Mouse (Mus musculus): ENCODE data around the gene Tbxas1.

Gene Tbxas1

DNA sequence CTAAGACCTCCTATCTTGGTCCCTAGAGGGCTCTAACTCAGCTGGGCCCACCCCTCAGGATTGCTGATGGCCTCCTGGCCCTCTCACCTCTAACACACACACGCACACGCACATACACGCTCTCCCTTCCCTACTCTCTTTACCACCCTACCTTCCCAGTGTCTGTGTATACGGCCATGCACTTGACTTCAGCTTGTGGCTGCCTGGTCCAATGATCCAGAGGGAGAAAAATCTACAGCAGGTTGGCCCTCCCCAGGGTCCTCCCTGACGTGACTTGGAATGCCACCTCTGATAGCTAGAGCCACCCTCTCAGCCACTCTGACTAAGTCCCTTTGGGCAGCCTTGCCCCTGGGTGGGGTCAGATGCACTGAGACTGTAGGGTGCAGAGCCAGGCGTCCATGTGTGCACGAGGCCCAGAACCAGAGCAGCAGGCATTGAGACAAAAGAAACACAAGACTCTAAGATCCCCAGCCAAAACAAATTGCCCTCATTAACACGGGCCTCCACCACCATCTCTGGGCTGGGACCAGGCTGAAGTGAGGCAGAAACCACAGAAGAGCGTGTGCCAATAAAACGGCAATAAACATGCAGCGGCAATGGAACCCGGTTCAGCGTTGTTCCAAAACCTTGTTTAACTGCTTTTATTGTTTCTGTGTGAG lies 179.1 kb downstream of the Tbxas1 start:
- DNase-seq: peak; percentile 26 to 37

DNA sequence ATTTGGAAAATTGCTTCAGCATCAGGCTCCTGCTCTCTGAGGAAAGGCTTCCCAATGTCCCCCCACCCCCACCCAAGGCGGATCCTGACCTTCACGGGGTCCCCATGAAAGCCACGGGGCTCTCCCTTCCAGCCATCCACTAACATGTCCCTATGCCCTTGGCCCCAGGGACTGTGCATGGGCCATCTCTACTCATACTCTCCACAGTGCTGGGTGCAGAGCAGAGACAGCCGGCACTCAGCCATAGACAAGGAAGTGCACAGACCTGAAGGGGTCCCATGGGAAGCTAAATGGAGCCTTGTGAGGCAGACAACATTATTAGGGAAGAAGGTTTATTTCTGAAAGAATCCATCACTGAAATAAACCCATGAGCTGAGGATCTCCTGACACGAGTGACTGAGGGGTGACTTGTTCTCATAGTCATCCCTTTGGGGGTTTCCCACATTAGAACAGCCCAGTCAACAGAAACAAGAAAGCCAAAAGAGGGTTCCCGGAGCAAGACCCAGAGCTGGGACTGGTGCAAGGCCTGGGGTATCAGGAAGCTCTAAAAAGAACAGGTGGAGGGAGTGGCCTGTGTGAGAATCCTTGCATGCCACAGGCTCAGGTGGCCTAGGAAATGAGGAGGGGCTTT lies 179.8 kb downstream of the Tbxas1 start:
- DNase-seq: no peak

DNA sequence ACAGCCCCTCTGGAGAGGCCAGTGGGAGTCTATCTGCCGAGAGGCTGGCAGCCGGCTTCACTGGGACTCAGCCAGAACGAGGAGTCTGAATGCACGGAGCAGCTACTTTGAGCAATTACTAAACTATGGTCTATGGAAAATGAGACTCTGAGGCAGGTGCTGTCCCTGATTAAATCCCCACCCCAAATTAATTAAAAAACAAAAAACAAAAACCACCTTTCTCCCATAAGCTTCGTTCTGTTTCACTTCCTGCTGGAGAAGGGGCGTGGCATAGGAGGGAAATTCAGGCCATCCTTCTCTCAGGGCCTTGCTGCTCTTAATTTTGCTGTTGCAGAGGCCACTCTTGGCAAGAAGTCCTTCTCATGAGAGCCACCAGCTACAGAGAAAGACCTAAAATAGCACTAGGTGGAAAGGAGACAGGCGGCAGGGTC lies 180.6 kb downstream of the Tbxas1 start:
- peak; percentile 40 to 52 for DNase-seq

DNA sequence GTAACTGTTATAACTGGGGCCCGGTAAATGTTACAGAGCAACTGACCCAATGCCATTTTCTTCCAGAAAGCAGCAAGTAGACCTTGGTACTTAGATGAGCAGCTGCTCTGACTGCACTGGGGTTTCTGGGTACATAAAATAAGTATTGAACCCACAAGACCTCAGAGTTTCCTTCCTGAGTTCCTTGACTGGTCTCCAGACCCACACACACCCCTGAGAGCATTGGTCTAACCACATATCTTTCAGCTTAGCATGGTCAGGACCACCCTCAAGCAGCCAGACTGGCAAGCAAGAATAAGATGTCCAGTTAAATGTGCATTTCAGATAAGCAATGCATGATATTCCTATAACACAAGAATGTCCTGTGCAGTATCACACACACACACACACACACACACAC lies 182.0 kb downstream of the Tbxas1 start:
- DNase-seq: no peak

DNA sequence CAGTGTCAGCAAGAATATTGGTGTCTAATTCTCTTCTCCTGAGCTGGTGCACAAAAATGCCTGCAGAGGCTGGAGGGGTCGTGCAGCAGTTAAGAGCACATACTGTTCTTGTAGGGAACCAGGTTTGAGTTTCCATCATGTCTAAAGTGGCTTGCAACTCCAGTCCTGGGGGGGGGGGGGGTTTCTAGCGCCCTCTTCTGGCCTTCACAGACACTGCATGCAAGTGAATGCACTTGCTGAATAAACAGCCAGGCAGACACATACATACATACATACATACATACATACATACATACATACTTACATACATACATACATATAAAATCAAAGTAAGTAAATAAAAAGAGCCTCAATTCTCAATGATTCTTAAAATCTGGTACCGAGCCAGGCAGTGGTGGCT lies 183.2 kb downstream of the Tbxas1 start:
- DNase-seq: no peak

DNA sequence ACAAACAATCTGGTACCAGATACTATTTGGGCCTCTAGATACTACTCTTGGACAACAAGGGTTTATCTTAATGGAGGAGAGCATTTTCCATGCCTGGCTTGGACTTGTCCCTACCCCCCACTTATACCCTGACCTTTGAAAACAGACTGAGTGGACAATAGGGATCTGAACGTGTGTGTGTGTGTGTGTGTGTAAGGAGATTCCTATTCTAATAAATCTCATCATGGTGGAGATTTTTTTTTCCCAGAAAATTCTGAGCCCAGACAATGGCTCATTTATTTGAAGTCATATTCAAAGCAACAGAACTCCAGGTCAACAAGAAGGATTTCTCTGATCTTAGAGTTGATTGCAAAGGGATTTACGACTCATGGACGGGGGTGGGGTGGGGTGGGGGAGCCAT lies 183.7 kb downstream of the Tbxas1 start:
- no peak for DNase-seq

DNA sequence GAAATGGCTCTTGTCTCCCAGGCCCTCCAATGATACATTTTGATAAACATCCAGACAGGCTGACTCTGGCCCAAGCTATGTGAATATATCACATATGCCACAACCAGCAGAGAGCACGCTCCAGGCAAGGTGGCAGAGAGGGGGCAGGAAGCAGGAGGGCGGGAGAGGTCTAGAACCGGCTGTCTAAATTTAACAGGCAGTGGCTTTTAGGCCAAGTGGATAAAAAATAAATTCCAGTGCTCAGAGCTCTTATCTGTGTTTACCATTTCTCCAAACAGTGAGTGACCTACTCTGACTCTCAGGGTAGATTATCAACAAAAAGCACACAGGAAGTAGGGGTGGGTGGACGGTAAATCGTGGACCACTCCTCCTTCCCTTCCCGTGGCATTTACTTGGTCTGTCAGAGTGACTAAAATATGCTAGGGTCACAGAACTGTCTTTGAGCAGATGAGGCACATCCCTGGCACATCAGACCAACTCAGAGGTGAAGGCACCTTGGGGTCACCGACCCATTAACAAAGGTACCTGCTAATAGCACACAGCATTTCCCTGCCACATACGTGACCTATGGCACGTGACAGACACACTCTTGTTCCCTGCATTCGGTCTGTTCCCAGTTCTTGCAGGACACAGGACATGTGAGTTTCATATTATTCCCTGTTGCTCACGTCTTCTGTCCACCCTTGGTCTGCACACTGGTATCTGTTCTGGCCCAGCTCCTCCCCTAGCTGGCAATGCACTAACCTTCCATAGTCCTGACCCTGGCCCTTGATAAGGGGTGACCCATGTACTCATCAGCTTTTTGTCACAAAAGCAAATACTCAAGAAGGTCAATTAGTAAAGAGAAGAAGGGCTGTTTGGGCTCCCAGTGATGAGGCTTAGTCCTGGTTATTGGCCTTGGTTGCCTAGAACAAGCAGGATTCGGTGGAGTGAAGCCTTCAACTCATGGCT lies 184.6 kb downstream of the Tbxas1 start:
- no peak for DNase-seq

DNA sequence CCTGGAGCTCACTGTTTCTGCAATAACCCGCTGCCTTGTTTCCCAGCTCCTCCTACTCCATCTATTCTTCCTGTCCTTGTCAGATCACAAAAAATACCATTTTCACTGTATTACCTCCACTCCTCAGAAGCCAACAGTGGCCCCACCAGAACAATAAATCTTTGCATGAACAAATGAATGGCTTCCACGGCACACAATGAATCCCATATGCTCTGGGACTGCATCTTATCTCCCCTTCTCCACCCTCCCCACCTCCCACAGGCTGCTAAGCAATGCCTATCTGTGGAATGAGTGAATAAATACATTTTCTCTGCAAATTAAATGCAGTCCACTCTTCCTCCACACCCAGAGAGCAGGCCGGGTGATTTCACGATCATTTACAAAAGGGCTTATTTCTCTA lies 186.0 kb downstream of the Tbxas1 start:
- DNase-seq: no peak

DNA sequence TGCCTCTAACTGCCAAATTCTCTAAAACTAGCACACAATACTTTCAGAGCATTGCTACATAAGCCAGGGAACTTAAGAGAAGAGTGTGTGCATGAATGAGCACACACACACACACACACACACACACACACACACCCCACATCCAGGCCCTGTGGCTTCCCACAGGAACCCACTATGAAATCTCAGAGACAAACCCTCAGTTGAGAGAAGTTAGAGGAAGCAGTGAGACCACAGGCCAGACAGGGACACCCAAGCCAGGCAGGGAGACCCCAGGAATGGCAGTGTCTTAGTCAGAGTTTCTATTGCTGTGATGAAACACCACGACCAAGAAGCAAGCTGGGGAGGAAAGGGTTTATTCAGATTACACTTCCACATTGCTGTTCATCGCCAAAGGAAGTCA lies 188.3 kb downstream of the Tbxas1 start:
- no peak for DNase-seq

DNA sequence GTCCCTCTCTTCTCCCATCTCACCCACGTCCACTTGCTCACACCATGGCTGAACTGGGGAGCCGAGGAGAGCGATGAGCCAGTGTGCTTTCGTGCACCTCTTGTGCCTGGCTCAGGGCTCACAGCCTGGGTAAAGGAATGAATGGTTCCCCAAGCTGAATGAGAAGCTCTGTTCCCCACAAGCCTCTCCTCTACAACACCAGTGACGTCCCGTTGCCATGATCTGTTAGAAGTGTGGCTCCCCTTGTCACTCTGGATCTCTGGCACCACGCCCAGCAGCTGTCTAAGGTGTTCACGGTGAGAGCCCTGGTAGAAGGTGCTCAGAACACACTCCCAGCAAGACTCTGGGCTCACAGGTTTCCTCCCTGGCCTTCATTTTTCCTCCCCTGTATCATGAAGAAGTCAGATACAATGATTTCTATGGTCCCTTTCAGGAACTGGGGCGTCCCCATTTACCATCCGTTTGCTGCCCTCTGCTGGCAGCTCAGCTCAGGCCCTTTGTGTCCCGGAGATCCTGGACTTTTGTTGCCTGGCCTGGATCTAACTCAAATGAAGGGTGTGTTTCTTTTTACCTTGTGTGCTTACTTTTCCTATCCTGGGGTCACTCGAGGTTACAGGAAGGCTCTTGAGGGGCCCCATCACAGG lies 191.9 kb downstream of the Tbxas1 start:
- peak; percentile 93 to 96 for DNase-seq

DNA sequence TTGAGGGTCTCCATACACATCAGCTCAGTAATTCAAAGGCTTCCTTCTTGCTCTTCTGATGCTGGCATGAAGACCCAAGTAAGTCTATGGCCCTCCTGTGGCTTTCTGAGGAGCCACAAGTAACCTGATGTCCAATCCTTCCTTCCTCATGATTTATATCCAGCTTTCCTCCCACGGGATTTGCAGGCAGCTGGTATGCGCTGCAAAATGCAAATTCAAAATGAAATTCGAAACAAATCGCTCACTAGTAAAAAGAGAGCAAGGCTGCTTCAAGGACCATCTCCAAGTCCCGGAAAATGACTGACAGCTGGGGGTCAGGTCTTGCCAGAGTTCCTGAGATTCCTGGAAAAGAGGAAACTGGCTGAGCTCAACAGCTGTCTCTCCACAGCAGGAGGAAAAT lies 197.5 kb downstream of the Tbxas1 start:
- DNase-seq: no peak

DNA sequence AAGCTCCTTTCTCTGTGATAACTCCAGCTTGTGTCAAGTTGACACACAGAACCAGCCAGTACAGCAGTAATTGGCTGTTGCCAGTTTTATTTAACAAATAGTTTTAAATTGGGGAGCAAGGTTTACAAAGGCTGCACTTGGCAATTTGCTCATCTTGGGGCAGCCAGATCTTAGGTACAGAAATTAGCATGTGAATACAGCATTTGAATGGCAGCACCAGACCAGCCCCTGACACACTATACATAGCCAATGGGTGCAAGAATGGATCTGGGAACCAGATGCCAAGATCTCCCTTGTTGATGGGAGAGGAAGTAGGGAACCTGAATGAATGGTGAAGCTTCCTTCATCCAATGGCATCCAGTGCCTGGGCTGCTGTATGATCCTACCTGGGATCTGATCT lies 199.0 kb downstream of the Tbxas1 start:
- DNase-seq: no peak

DNA sequence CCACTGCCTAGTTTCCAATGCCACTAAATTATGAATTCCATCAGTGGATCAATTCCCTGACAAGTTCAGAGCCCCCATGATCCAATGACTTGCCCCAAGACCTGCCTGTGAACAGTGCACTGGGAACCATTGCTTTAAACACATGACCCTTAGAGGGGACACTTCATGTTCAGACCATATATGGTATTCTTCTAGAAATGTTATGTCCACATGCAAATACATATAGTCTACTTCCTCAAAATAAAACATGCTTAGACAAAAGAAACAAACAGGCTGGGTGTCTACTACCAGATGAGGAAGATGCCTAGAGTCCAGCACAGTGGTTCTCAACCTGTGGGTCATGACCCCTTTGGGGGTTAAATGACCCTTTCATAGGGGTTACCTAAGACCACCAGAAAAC lies 201.3 kb downstream of the Tbxas1 start:
- no peak for DNase-seq

DNA sequence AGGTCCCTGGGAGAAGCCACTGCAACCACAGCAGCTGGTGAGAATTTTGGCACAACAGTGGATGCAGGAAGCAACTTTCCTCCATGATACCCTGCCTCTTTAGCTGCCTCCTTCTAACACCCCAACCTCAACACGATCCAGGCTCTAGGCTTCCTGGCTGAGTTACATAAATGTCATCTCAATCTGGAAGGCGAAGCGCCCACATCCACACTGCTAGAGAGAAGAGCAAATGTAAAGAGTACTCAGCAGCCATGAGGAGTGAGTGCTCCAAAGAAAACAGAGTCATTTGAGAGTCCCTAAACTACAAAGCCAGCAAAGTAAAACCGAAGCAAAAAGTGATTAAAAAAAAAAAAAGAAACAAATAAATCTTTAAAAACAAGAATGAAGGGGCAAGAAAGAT lies 229.4 kb downstream of the Tbxas1 start:
- no peak for DNase-seq

DNA sequence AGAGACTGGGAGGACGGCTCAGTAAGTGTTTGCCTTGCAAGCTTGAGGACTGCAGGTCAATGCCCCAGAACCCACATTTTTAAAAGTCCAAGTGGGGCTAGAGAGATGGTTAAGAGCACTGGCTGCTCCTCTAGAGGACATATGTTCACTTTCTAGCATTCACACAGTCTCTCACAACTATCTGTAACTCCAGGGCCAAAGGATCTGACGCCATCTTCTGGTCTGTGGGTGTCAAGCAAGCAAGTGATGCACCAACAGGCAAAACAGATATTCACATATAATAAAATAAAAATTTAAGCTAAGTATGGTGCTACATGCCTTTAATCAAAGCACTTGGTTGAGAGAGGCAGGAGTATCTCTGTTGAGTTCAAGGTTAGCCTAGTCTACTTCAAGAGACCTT lies 231.6 kb downstream of the Tbxas1 start:
- no peak for DNase-seq

DNA sequence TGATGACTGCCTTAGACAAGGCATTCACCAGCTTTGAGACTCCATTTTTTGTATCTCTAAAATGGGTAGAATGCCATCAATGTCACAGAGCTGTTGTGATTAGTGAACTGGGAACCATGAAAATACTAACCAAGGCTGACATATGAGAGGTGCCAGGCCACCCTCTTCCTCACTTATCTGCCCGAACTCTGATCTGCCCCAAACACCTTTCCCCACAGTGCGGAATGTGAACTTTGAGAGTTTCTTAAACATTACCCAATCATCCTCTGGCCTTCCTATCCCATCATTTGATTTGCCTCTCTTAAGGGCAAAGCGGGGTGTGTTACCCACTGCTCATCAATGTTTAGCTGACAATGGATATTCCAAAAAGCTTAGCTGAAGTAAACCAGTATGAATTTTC lies 237.5 kb downstream of the Tbxas1 start:
- no peak for DNase-seq

DNA sequence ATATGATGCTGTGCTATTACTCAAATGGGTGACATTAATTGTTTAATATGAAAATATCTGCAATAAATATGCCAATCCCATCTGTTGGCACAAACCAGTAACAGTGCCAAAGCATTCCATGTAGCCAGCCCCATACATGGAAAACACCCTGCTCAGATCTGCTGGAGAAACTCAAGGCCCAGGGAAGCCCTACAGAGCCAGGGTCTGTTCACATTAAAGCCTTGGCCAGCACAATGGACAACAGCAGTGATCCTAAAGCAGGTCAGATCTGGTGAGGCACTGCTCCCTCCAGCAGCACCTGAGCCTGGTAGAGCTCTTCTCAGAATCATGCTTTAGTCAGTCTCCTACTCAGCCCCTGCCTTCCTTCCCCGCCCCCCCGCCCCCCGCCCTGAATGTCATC lies 237.9 kb downstream of the Tbxas1 start:
- DNase-seq: peak; percentile 51 to 76

DNA sequence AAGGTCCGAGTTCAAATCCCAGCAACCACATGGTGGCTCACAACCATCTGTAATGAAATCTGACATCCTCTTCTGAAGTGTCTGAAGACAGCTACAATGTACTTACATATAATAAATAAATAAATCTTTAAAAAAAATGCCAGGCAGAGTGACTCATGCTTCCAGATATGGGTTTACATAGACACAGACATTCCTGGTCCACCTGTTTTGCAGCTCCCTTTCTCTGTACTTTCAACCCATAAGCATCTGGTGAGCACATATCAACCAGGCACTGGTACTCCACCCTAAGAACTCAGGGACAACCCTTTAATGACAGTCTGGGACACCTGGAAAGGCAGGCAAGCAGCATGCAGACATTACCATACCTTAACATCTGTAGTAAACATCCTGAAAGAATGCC lies 240.2 kb downstream of the Tbxas1 start:
- DNase-seq: no peak

DNA sequence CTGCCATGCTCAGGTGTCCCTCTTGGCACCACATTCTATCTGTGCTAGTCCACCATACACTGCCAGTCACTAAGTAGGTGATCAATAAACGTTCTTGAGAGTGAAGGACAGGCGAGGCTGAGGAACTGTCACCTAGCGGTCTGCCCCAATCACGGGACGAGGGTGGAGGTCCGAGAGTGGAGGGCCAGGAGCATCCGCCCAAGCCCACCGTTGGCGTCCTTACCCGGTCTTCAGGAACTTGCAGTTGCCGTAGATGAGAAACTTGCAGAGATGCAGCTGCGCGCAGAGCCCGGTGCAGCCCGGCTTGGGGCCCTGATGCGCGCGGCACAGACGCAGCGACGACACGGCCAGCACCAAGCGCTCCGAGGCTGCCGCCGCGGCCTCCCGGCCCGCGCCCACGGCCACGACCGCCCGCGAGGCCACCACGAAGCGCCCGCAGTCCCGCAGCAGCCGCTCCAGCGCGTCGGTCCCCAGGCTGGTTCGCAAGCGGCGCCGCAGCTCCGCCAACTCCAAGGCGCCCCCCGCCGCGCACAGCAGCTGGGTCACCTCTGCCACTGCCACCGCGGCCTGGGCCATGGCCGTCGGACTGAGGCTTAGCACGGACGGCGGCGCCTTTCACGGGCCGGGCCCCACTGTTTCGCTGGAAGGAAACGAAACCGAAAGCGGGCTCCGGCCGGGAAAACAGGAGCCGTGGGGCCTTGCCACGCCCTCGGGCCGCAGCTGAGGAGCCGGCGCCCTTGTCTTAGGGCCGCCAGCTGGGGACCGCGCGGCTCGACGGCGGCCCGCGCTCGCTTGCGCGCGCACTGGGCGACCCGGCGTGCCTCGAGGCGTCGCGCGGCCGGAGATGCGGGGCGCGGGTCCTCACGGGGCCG lies 242.6 kb downstream of the Tbxas1 start, which contains the start of gene Parp12:
Gene Parp12 (minus strand): TSS at position 766 of the 872 bp plus-strand sequence.
- DNase-seq: peak; percentile 61 to 68

DNA sequence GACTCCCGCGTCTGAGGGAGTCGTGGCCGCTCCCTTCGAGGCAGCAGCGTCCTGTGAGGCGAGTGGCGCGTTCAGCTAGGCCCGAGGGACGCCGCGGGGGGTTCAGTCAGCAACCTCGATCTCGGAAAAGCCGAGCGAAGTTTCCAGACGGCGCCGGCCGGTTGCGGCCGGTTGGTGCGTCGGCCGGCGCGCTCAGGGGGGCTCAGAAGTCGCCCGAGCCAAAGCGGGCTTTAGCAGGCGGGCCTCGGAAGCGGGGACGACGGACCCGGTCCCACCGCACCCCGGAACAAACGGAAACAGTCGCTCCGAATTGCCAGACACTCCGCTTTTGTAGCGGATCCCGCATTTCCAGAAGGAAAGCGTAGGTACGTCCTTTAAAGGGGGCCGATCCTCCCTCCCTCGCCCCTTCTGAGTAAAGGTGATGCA lies 243.3 kb downstream of the Tbxas1 start:
- peak; percentile 47 to 75 for DNase-seq

DNA sequence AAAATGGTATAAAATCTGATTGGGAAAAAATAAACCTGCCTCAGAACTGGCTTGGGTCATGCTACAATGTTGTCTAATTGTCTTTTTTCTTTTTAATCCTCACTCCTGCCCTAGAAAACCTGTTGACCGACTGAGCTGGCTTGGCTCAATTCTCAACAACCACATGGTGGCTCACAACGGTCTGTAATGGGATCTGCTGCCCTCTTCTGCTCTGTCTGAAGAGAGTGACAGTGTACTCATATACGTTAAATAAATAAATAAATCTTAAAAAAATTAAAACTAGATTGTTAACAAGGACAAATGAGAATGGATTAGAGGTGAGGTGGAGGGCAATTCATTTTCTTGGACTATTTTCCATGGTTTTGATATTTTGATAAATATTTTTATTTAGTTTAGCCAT lies 245.5 kb downstream of the Tbxas1 start:
- peak; percentile 26 to 29 for DNase-seq

DNA sequence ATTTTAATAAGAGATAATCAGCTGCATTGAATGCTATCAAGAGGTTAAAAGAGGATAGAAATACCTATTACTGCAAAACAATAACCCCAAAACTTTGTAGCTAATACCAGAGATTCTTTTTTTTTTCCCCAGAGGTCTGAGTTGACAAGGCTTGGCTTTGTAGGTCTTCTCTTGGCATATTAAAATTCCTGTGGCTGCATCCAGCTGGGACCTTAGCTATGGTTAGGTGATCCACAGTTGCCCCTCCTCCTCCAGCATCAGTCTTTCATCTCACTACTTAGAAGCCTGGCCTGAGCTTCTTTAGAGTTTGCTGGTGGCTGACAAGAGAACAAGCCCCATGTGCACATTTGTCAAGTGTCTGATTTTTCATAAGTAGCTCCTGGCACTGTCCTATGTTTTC lies 249.5 kb downstream of the Tbxas1 start:
- DNase-seq: no peak
